Mouse (Mus musculus) cerebellum, adult 18-20 months (tissue): ENCODE measurements around the gene Spag4.

Experiments used
- DNase-seq, 2 experiments: peaks; one replicate each; pipeline ENCODE4 v3.0.0; 2021

The Spag4 gene

GRCm38 (mm10) chr2:156065099-156066041 is at the start of gene Spag4:
TSS of gene Spag4 (plus strand) at chr2:156065175.
- peak; percentile 58 to 77 for DNase-seq

GRCm38 (mm10) chr2:156018106-156018505 is 46.9 kb upstream of the Spag4 start:
- no peak for DNase-seq

GRCm38 (mm10) chr2:156021219-156021618 is 43.8 kb upstream of the Spag4 start:
- no peak for DNase-seq

GRCm38 (mm10) chr2:156021765-156022164 is 43.2 kb upstream of the Spag4 start:
- no peak for DNase-seq

- DNase-seq: no peak
These were observed 39.5 kb upstream of the Spag4 start for GRCm38 (mm10) chr2:156025482-156025881.

GRCm38 (mm10) chr2:156039390-156039789 is 25.6 kb upstream of the Spag4 start:
- DNase-seq: no peak

- no peak for DNase-seq
These were observed 22.1 kb upstream of the Spag4 start for GRCm38 (mm10) chr2:156042903-156043302.

GRCm38 (mm10) chr2:156047929-156048328 is 17.0 kb upstream of the Spag4 start:
- DNase-seq: no peak

- DNase-seq: no peak
These were observed 12.2 kb upstream of the Spag4 start, which contains the start of gene Fer1l4 for GRCm38 (mm10) chr2:156052816-156053215. TSS of gene Fer1l4 (minus strand) at chr2:156052947.

- no peak for DNase-seq
These were observed 1.2 kb downstream of the Spag4 start for GRCm38 (mm10) chr2:156066126-156066525.

- peak; percentile 68 to 75 for DNase-seq
These were observed 2.9 kb downstream of the Spag4 start for GRCm38 (mm10) chr2:156067916-156068315.

- no peak for DNase-seq
These were observed 6.3 kb downstream of the Spag4 start for GRCm38 (mm10) chr2:156071236-156071635.

GRCm38 (mm10) chr2:156073725-156074124 is 8.8 kb downstream of the Spag4 start:
- no peak for DNase-seq

- DNase-seq: no peak
These were observed 12.5 kb downstream of the Spag4 start for GRCm38 (mm10) chr2:156077461-156077860.

GRCm38 (mm10) chr2:156078421-156079182 is 13.6 kb downstream of the Spag4 start:
- no peak for DNase-seq

- no peak for DNase-seq
These were observed 14.2 kb downstream of the Spag4 start for GRCm38 (mm10) chr2:156079183-156079560.

- DNase-seq: peak; percentile 40 to 46
These were observed 14.7 kb downstream of the Spag4 start for GRCm38 (mm10) chr2:156079674-156080073.

- no peak for DNase-seq
These were observed 15.4 kb downstream of the Spag4 start for GRCm38 (mm10) chr2:156080391-156080790.

GRCm38 (mm10) chr2:156084541-156084940 is 19.6 kb downstream of the Spag4 start:
- DNase-seq: no peak

- DNase-seq: no peak
These were observed 22.6 kb downstream of the Spag4 start for GRCm38 (mm10) chr2:156087391-156088110.

GRCm38 (mm10) chr2:156089799-156090198 is 24.8 kb downstream of the Spag4 start:
- DNase-seq: no peak

- DNase-seq: no peak
These were observed 27.0 kb downstream of the Spag4 start for GRCm38 (mm10) chr2:156091926-156092325.
